Mouse (Mus musculus): ENCODE data around the gene Mxra8.

Mxra8 gene

GRCm38 (mm10) chr4:155839483-155839910, at the start of gene Mxra8:
Gene Mxra8, plus strand, starts transcription at chr4:155839680.
- DNase-seq (ENCODE audit: low spot score), result peak; percentile 76

GRCm38 (mm10) chr4:155790021-155790489, 49.4 kb upstream of the Mxra8 start, which contains the start of gene Ankrd65:
Gene Ankrd65, plus strand, starts transcription at chr4:155790439.
- DNase-seq (ENCODE audit: low spot score), result no peak

- DNase-seq (ENCODE audit: low spot score), result no peak
These were observed 48.8 kb upstream of the Mxra8 start for GRCm38 (mm10) chr4:155790650-155791161.

- no peak for DNase-seq (ENCODE audit: low spot score)
These were observed 48.1 kb upstream of the Mxra8 start for GRCm38 (mm10) chr4:155791240-155791933.

- DNase-seq (ENCODE audit: low spot score), result no peak
These were observed 45.8 kb upstream of the Mxra8 start for GRCm38 (mm10) chr4:155793730-155794129.

- DNase-seq (ENCODE audit: low spot score), result no peak
These were observed 37.4 kb upstream of the Mxra8 start for GRCm38 (mm10) chr4:155802075-155802474.

- no peak for DNase-seq (ENCODE audit: low spot score)
These were observed 36.6 kb upstream of the Mxra8 start, which contains the start of gene Mrpl20 for GRCm38 (mm10) chr4:155802741-155803339. Gene Mrpl20, plus strand, starts transcription at chr4:155802878.

GRCm38 (mm10) chr4:155803340-155804041, 36.0 kb upstream of the Mxra8 start:
- peak; percentile 95 for DNase-seq (ENCODE audit: low spot score)

- DNase-seq (ENCODE audit: low spot score), result no peak
These were observed 31.6 kb upstream of the Mxra8 start for GRCm38 (mm10) chr4:155807841-155808240.

- DNase-seq (ENCODE audit: low spot score), result peak; percentile 92
These were observed 27.4 kb upstream of the Mxra8 start, which contains the start of gene Ccnl2 for GRCm38 (mm10) chr4:155811929-155812664. Gene Ccnl2, plus strand, starts transcription at chr4:155812489.

- DNase-seq (ENCODE audit: low spot score), result no peak
These were observed 26.8 kb upstream of the Mxra8 start for GRCm38 (mm10) chr4:155812665-155813181.

GRCm38 (mm10) chr4:155817533-155817932, 21.9 kb upstream of the Mxra8 start:
- no peak for DNase-seq (ENCODE audit: low spot score)

GRCm38 (mm10) chr4:155821025-155821424, 18.5 kb upstream of the Mxra8 start:
- DNase-seq (ENCODE audit: low spot score), result no peak

- no peak for DNase-seq (ENCODE audit: low spot score)
These were observed 16.0 kb upstream of the Mxra8 start for GRCm38 (mm10) chr4:155823443-155823842.

GRCm38 (mm10) chr4:155829866-155830265, 9.6 kb upstream of the Mxra8 start:
- DNase-seq (ENCODE audit: low spot score), result no peak

GRCm38 (mm10) chr4:155830596-155830995, 8.9 kb upstream of the Mxra8 start:
- no peak for DNase-seq (ENCODE audit: low spot score)

- peak; percentile 96 for DNase-seq (ENCODE audit: low spot score)
These were observed 8.2 kb upstream of the Mxra8 start, which contains the start of gene Aurkaip1 for GRCm38 (mm10) chr4:155831205-155831766. Gene Aurkaip1, plus strand, starts transcription at chr4:155831272.

GRCm38 (mm10) chr4:155831831-155832230, 7.6 kb upstream of the Mxra8 start:
- DNase-seq (ENCODE audit: low spot score), result no peak

GRCm38 (mm10) chr4:155832321-155832720, 7.2 kb upstream of the Mxra8 start:
- DNase-seq (ENCODE audit: low spot score), result no peak

- no peak for DNase-seq (ENCODE audit: low spot score)
These were observed 6.2 kb upstream of the Mxra8 start for GRCm38 (mm10) chr4:155833234-155833633.

GRCm38 (mm10) chr4:155833836-155834235, 5.6 kb upstream of the Mxra8 start:
- DNase-seq (ENCODE audit: low spot score), result peak; percentile 73
